Mouse (Mus musculus) MEL (cell line): Measurements from ENCODE around the gene Shisa4.

ENCODE experiments used
- CTCF ChIP-seq, 3 experiments: IDR thresholded peaks in 2 of 3; conservative IDR thresholded peaks in 1 of 3; 2 replicates each; pipeline ENCODE4 v1.5.1; 2011 to 2012; ENCODE audit warnings: low read length in 3 of 3, low read depth in 2 of 3, mild to moderate bottlenecking in 2 of 3, improper control_type of control experiment in 1 of 3, inconsistent platforms in 1 of 3, mixed read lengths in 1 of 3, moderate library complexity in 1 of 3; ENCODE audit not compliant: control insufficient read depth in 1 of 3, insufficient read depth in 1 of 3, poor library complexity in 1 of 3, severe bottlenecking in 1 of 3
- ELF1 ChIP-seq: IDR thresholded peaks from 2 replicates; pipeline ENCODE4 v1.6.1; 2014; ENCODE audit warnings: low read depth, mild to moderate bottlenecking, inconsistent platforms, low read length, improper control_type of control experiment, moderate library complexity
- EP300 ChIP-seq, 2 experiments: IDR thresholded peaks; 2 replicates each; pipeline ENCODE4 v1.6.1; 2011; ENCODE audit warnings: improper control_type of control experiment in 2 of 2, low read length in 2 of 2, low read depth in 1 of 2, mild to moderate bottlenecking in 1 of 2
- GATA1 ChIP-seq: IDR thresholded peaks from 2 replicates; pipeline ENCODE4 v1.6.1; 2011; ENCODE audit warnings: low read depth, low read length, improper control_type of control experiment
- POLR2A ChIP-seq, 2 experiments: IDR thresholded peaks; 2 replicates each; pipeline ENCODE4 v1.6.1; 2011 to 2012; ENCODE audit warnings: low read length in 2 of 2, mild to moderate bottlenecking in 2 of 2, control low read depth in 1 of 2, improper control_type of control experiment in 1 of 2, low read depth in 1 of 2, moderate library complexity in 1 of 2; ENCODE audit not compliant: control insufficient read depth in 1 of 2, insufficient read depth in 1 of 2, poor library complexity in 1 of 2
- POLR2AphosphoS5 ChIP-seq: IDR thresholded peaks from 2 replicates; pipeline ENCODE4 v1.6.1; 2012; ENCODE audit warnings: low read depth, borderline replicate concordance, mild to moderate bottlenecking, inconsistent platforms, low read length, moderate library complexity, mixed read lengths
- TBP ChIP-seq: IDR thresholded peaks from 2 replicates; pipeline ENCODE4 v1.8.0; 2011; ENCODE audit warnings: low read depth, low read length, improper control_type of control experiment
- ZC3H11A ChIP-seq: IDR thresholded peaks from 2 replicates; pipeline ENCODE4 v1.6.1; 2012; ENCODE audit warnings: low read depth, mild to moderate bottlenecking, inconsistent platforms, low read length, improper control_type of control experiment

GRCm38 (mm10) chr1:135366380-135366779 lies 8.7 kb downstream of the Shisa4 start:
- TF ChIP-seq CTCF (IDR thresholded peaks at IDR 0.05 in 2 of 3, conservative IDR thresholded peaks at IDR 0.05 in 1 of 3; ENCODE audit: control insufficient read depth in 1 of 3, insufficient read depth in 1 of 3, low read depth in 2 of 3, low read length in 3 of 3, poor library complexity in 1 of 3, severe bottlenecking in 1 of 3) (no peak), TBP (no peak), ZC3H11A (no peak), ELF1 (no peak), POLR2A (IDR thresholded peaks at IDR 0.05; ENCODE audit: control insufficient read depth in 1 of 2, insufficient read depth in 1 of 2, low read depth in 1 of 2, low read length in 2 of 2, poor library complexity in 1 of 2) (no peak), POLR2AphosphoS5 (no peak), GATA1 (no peak), EP300 (IDR thresholded peaks at IDR 0.05; ENCODE audit: low read depth in 1 of 2, low read length in 2 of 2) (no peak)
